Mouse (Mus musculus) stomach, postnatal 0 days (tissue): Measurements from ENCODE around the gene Mrps33.

Experiments used
- CTCF ChIP-seq: IDR thresholded peaks from 2 replicates; pipeline ENCODE4 v1.5.1; 2016; ENCODE audit warnings: antibody characterized with exemption, low read depth, mild to moderate bottlenecking, moderate library complexity
- EP300 ChIP-seq: optimal IDR thresholded peaks from 2 replicates; pipeline ENCODE3; 2016; ENCODE audit warnings: antibody characterized with exemption

DNA sequence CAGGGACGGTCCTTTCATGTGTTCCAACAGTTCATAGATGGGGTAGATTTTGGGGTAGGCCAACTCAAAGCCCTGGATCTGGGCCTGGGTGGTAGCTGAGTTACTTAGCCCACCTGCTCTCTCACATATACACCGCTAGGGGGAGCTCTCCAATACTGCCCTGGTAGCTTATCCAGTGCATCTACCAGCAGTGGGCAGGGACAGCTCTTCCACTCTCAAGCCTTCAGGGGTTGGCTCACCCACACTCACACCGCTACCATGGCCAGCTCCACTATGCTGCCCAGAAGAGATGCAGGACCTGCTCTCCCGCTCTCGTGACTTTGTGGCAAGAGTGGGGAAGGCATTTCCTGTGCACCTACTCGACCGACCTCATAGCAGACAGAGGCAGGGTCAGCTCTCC is 38.0 kb upstream of the Mrps33 start:
- peak; percentile 53 for TF ChIP-seq CTCF
- TF ChIP-seq EP300: no peak
